Mouse (Mus musculus): Measurements from ENCODE around the gene Glyctk. TPM values are rescaled to one million over a fixed set of nuclear protein-coding genes. Genes with fewer than 3 reads are reported as not detected.

Glyctk gene
- polyA plus RNA-seq (2012; rRNA removed; ENCODE audit: low replicate concordance): 2.6 and 5.0 TPM in 2 replicates

DNA sequence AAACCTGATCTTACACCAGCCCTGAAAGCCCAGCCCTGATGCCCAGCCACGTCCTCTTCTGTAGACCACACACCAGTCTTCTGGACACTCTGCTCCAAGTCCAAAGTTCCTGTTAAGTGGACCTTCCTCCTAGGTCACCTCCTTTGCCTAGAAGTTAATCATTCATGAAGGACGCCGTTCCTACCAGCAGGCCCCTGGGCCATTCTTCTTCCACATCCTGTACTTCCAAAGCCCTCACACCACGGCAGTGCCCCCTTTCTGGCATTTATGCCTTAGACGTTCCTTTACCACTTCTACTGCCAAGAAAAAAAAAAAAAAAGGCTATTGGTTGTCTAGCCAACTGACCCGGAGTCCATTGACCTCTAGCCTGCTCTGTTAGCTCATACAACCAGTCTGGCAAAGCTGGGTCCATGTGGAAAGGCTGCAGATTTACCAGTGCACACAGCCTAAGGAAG is at the start of gene Glyctk:
TSS of gene Glyctk (minus strand) at position 102 of the 455 bp plus-strand sequence.

DNA sequence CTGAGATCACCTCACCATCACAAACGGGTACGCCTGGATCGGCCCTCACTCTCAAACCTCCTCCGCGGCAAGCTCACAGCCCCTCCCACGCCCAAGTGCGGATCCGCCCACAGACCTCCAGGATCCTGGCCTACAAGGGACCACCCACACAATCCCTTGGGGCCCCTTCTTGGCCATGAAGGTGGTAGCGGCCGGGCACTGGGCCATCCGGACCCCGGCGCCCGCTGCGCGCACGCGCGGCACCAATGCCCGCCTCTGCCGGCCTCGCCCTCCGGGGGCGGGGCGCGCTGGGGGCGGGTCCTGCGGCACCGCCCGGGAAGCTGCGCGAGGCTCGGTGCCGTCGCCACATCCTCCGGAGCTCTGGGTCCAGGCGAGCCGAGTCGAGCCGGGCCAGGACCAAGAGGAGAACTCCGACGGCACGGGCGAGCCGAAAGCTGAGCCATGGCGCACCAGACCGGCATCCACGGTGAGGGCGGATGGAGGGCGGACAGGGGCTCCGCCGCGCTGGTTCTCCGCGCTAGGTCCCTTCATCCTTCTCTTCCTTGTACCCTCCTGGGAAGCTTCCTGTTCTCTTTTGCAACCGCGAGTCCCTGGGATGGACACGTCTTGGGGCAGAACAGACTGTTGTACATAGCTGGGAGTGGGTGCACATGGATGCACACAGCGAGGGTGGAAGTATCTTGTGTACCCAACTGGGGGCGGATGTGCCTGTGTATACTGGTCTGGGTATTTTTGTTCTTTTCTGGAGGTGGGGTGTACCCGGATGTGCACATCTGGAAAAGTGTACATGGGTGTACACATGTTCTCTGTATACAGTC is 45.1 kb upstream of the Glyctk start, which contains the start of gene Twf2:
TSS of gene Twf2 (plus strand) at position 290 of the 818 bp plus-strand sequence.

GRCm38 (mm10) chr9:106199535-106200272 is 41.8 kb upstream of the Glyctk start, which contains the start of gene Ppm1m:
TSS of gene Ppm1m (minus strand) at chr9:106199746.

GRCm38 (mm10) chr9:106170556-106171345 is 12.8 kb upstream of the Glyctk start, which contains the start of gene Wdr82:
TSS of gene Wdr82 (plus strand) at chr9:106170928.

Other genes starting within 250 kb of the Glyctk start
- gene Col6a5, start 197.5 kb downstream of the Glyctk start, polyA plus RNA-seq (2012; rRNA removed; ENCODE audit: low replicate concordance): 1.2 and 1.4 TPM in 2 replicates
- 0.46 and 444 TPM in 2 replicates for gene Col6a4, start 61.4 kb downstream of the Glyctk start, polyA plus RNA-seq (2012; rRNA removed; ENCODE audit: low replicate concordance)
- 41.0 and 112 TPM in 2 replicates for gene Wdr82, start 12.8 kb upstream of the Glyctk start, polyA plus RNA-seq (2012; rRNA removed; ENCODE audit: low replicate concordance)
- gene Ppm1m, start 41.6 kb upstream of the Glyctk start, polyA plus RNA-seq (2012; rRNA removed; ENCODE audit: low replicate concordance): 112 and 174 TPM in 2 replicates
- gene Twf2, start 45.0 kb upstream of the Glyctk start, polyA plus RNA-seq (2012; rRNA removed; ENCODE audit: low replicate concordance): 53.9 and 73.1 TPM in 2 replicates
- gene Tlr9, start 64.5 kb upstream of the Glyctk start, polyA plus RNA-seq (2012; rRNA removed; ENCODE audit: low replicate concordance): 4.1 and 10.6 TPM in 2 replicates
- 185 and 273 TPM in 2 replicates for gene Alas1, start 90.5 kb upstream of the Glyctk start, polyA plus RNA-seq (2012; rRNA removed; ENCODE audit: low replicate concordance)
- 8.3 and 11.1 TPM in 2 replicates for gene Poc1a, start 122.9 kb upstream of the Glyctk start, polyA plus RNA-seq (2012; rRNA removed; ENCODE audit: low replicate concordance)
- gene Dusp7, start 210.5 kb upstream of the Glyctk start, polyA plus RNA-seq (2012; rRNA removed; ENCODE audit: low replicate concordance): 46.7 and 83.4 TPM in 2 replicates

Data from subcutaneous adipose tissue, adult 2 months (tissue).